Mouse (Mus musculus): ENCODE data around the gene Jsrp1. TPM values are rescaled to one million over a fixed set of nuclear protein-coding genes. Genes with fewer than 3 reads are reported as not detected.
A peak's percentile ranks its signal among the peaks of the same experiment; 100 is the strongest.

Jsrp1 gene
- 0.83 and 0.95 TPM in 2 replicates for polyA plus RNA-seq (2014; fragmentation: Nextera tagmentation; extraction: Ambion mirVana)

GRCm38 (mm10) chr10:80813366-80813765, at the start of gene Jsrp1:
Gene Jsrp1, minus strand, starts transcription at chr10:80813498.
- no peak for ATAC-seq (replicated peaks; ENCODE audit: low FRiP score, low TSS enrichment, low read depth)
- no peaks in the 10 kb centered on the region for H3K9me3 ChIP-seq (ENCODE audit: control insufficient read depth, low read length)
- DNase-seq (ENCODE audit: low spot score) = no peak
- WGBS = 78% methylated on average over 4 of the region's 4 CpGs
- no peaks in the 10 kb centered on the region for H3K36me3 ChIP-seq (ENCODE audit: control insufficient read depth, insufficient read depth, low read length)
- no peak within 1 kb of the TSS for H3K27ac ChIP-seq (ENCODE audit: low read depth)
- no peak within 1 kb of the TSS for H3K4me2 ChIP-seq (ENCODE audit: low read length)
- H3K4me1 ChIP-seq (replicated peaks; ENCODE audit: control insufficient read depth, insufficient read depth, low read length) = peaks cover 8% of the 10 kb centered on the region; the same call in 1 of the 2 replicates
- no peak within 1 kb of the TSS for H3K4me3 ChIP-seq (ENCODE audit: low read depth, low read length)
- H3K9ac ChIP-seq (ENCODE audit: low read length) = no peak within 1 kb of the TSS
- 0 out of 2 replicates have a peak, but pooled peaks cover 13% of the 10 kb centered on the region for H3K27me3 ChIP-seq (replicated peaks; ENCODE audit: control insufficient read depth, insufficient read depth, low read length)

GRCm38 (mm10) chr10:80862305-80862704, 49.0 kb upstream of the Jsrp1 start:
- Histone ChIP-seq H3K9me3 (ENCODE audit: control insufficient read depth, low read length) (no peaks in the 10 kb centered on the region), H3K9ac (ENCODE audit: low read length) (no peak overlapping the region), H3K36me3 (ENCODE audit: control insufficient read depth, insufficient read depth, low read length) (peaks cover 46% of the 10 kb centered on the region), H3K27me3 (replicated peaks; ENCODE audit: control insufficient read depth, insufficient read depth, low read length) (no peaks in the 10 kb centered on the region), H3K4me3 (ENCODE audit: low read depth, low read length) (no peak overlapping the region), H3K4me1 (replicated peaks; ENCODE audit: control insufficient read depth, insufficient read depth, low read length) (no peaks in the 10 kb centered on the region), H3K4me2 (ENCODE audit: low read length) (no peak overlapping the region), H3K27ac (ENCODE audit: low read depth) (no peak overlapping the region)
- WGBS = 94% methylated on average over 5 of the region's 5 CpGs
- no peak for ATAC-seq (replicated peaks; ENCODE audit: low FRiP score, low TSS enrichment, low read depth)
- DNase-seq (ENCODE audit: low spot score) = no peak

GRCm38 (mm10) chr10:80858350-80858935, 45.1 kb upstream of the Jsrp1 start:
- Histone ChIP-seq H3K9me3 (ENCODE audit: control insufficient read depth, low read length) (no peaks in the 10 kb centered on the region), H3K36me3 (ENCODE audit: control insufficient read depth, insufficient read depth, low read length) (peaks cover 21% of the 10 kb centered on the region), H3K9ac (ENCODE audit: low read length) (no peak overlapping the region), H3K4me2 (ENCODE audit: low read length) (no peak overlapping the region), H3K4me3 (ENCODE audit: low read depth, low read length) (no peak overlapping the region), H3K4me1 (replicated peaks; ENCODE audit: control insufficient read depth, insufficient read depth, low read length) (peaks cover 17% of the 10 kb centered on the region), H3K27ac (ENCODE audit: low read depth) (no peak overlapping the region; the same call in 1 of the 2 replicates), H3K27me3 (replicated peaks; ENCODE audit: control insufficient read depth, insufficient read depth, low read length) (no peaks in the 10 kb centered on the region)
- no peak for ATAC-seq (replicated peaks; ENCODE audit: low FRiP score, low TSS enrichment, low read depth)
- no peak for DNase-seq (ENCODE audit: low spot score)
- 61% methylated on average over 7 of the region's 7 CpGs for WGBS

GRCm38 (mm10) chr10:80857848-80858247, 44.5 kb upstream of the Jsrp1 start:
- ATAC-seq (replicated peaks; ENCODE audit: low FRiP score, low TSS enrichment, low read depth) (no peak), DNase-seq (ENCODE audit: low spot score) (no peak)
- WGBS = 61% methylated on average over 3 of the region's 3 CpGs
- H3K27ac ChIP-seq (ENCODE audit: low read depth) = no peak overlapping the region; the same call in 1 of the 2 replicates
- no peak overlapping the region for H3K4me3 ChIP-seq (ENCODE audit: low read depth, low read length)
- H3K4me1 ChIP-seq (replicated peaks; ENCODE audit: control insufficient read depth, insufficient read depth, low read length) = peaks cover 17% of the 10 kb centered on the region
- H3K36me3 ChIP-seq (ENCODE audit: control insufficient read depth, insufficient read depth, low read length) = peaks cover 24% of the 10 kb centered on the region
- H3K4me2 ChIP-seq (ENCODE audit: low read length) = no peak overlapping the region
- H3K27me3 ChIP-seq (replicated peaks; ENCODE audit: control insufficient read depth, insufficient read depth, low read length) = no peaks in the 10 kb centered on the region
- H3K9ac ChIP-seq (ENCODE audit: low read length) = peak overlapping the region; percentile 16; the same call in 1 of the 2 replicates
- no peaks in the 10 kb centered on the region for H3K9me3 ChIP-seq (ENCODE audit: control insufficient read depth, low read length)

GRCm38 (mm10) chr10:80857386-80857785, 44.1 kb upstream of the Jsrp1 start:
- no peaks in the 10 kb centered on the region for H3K9me3 ChIP-seq (ENCODE audit: control insufficient read depth, low read length)
- no peak overlapping the region; the same call in 1 of the 2 replicates for H3K9ac ChIP-seq (ENCODE audit: low read length)
- DNase-seq (ENCODE audit: low spot score) (no peak), ATAC-seq (replicated peaks; ENCODE audit: low FRiP score, low TSS enrichment, low read depth) (no peak)
- no peak overlapping the region; the same call in 1 of the 2 replicates for H3K4me2 ChIP-seq (ENCODE audit: low read length)
- WGBS = 65% methylated on average over 8 of the region's 8 CpGs
- no peak overlapping the region for H3K4me3 ChIP-seq (ENCODE audit: low read depth, low read length)
- no peak overlapping the region for H3K27ac ChIP-seq (ENCODE audit: low read depth)
- H3K36me3 ChIP-seq (ENCODE audit: control insufficient read depth, insufficient read depth, low read length) = peaks cover 20% of the 10 kb centered on the region
- H3K27me3 ChIP-seq (replicated peaks; ENCODE audit: control insufficient read depth, insufficient read depth, low read length) = no peaks in the 10 kb centered on the region
- H3K4me1 ChIP-seq (replicated peaks; ENCODE audit: control insufficient read depth, insufficient read depth, low read length) = peaks cover 17% of the 10 kb centered on the region

GRCm38 (mm10) chr10:80856908-80857307, 43.6 kb upstream of the Jsrp1 start:
- no peak overlapping the region; the same call in 1 of the 2 replicates for H3K4me2 ChIP-seq (ENCODE audit: low read length)
- H3K27ac ChIP-seq (ENCODE audit: low read depth) = no peak overlapping the region
- peaks cover 20% of the 10 kb centered on the region for H3K36me3 ChIP-seq (ENCODE audit: control insufficient read depth, insufficient read depth, low read length)
- H3K9ac ChIP-seq (ENCODE audit: low read length) = no peak overlapping the region
- WGBS = 64% methylated on average over 5 of the region's 5 CpGs
- peaks cover 17% of the 10 kb centered on the region for H3K4me1 ChIP-seq (replicated peaks; ENCODE audit: control insufficient read depth, insufficient read depth, low read length)
- H3K27me3 ChIP-seq (replicated peaks; ENCODE audit: control insufficient read depth, insufficient read depth, low read length) = no peaks in the 10 kb centered on the region
- no peak overlapping the region for H3K4me3 ChIP-seq (ENCODE audit: low read depth, low read length)
- DNase-seq (ENCODE audit: low spot score) (no peak), ATAC-seq (replicated peaks; ENCODE audit: low FRiP score, low TSS enrichment, low read depth) (no peak)
- H3K9me3 ChIP-seq (ENCODE audit: control insufficient read depth, low read length) = no peaks in the 10 kb centered on the region

GRCm38 (mm10) chr10:80856267-80856666, 43.0 kb upstream of the Jsrp1 start:
- Histone ChIP-seq H3K4me1 (replicated peaks; ENCODE audit: control insufficient read depth, insufficient read depth, low read length) (peaks cover 17% of the 10 kb centered on the region), H3K4me2 (ENCODE audit: low read length) (peak overlapping the region; percentile 99), H3K9me3 (ENCODE audit: control insufficient read depth, low read length) (no peaks in the 10 kb centered on the region), H3K27ac (ENCODE audit: low read depth) (no peak overlapping the region), H3K27me3 (replicated peaks; ENCODE audit: control insufficient read depth, insufficient read depth, low read length) (no peaks in the 10 kb centered on the region), H3K36me3 (ENCODE audit: control insufficient read depth, insufficient read depth, low read length) (peaks cover 20% of the 10 kb centered on the region), H3K9ac (ENCODE audit: low read length) (peak overlapping the region; percentile 80; the same call in 1 of the 2 replicates), H3K4me3 (ENCODE audit: low read depth, low read length) (peak overlapping the region; percentile 99)
- 55% methylated on average over 3 of the region's 3 CpGs for WGBS
- DNase-seq (ENCODE audit: low spot score) (no peak), ATAC-seq (replicated peaks; ENCODE audit: low FRiP score, low TSS enrichment, low read depth) (no peak)

- no peak for ATAC-seq (replicated peaks; ENCODE audit: low FRiP score, low TSS enrichment, low read depth)
- Histone ChIP-seq H3K27me3 (replicated peaks; ENCODE audit: control insufficient read depth, insufficient read depth, low read length) (no peaks in the 10 kb centered on the region), H3K9ac (ENCODE audit: low read length) (peak overlapping the region; percentile 80), H3K4me2 (ENCODE audit: low read length) (peak overlapping the region; percentile 99), H3K4me1 (replicated peaks; ENCODE audit: control insufficient read depth, insufficient read depth, low read length) (peaks cover 17% of the 10 kb centered on the region), H3K9me3 (ENCODE audit: control insufficient read depth, low read length) (no peaks in the 10 kb centered on the region), H3K4me3 (ENCODE audit: low read depth, low read length) (peak overlapping the region; percentile 99), H3K27ac (ENCODE audit: low read depth) (no peak overlapping the region), H3K36me3 (ENCODE audit: control insufficient read depth, insufficient read depth, low read length) (peaks cover 23% of the 10 kb centered on the region)
- WGBS = 25% methylated on average over 11 of the region's 11 CpGs
- peak; percentile 63 for DNase-seq (ENCODE audit: low spot score)
These were observed 42.4 kb upstream of the Jsrp1 start for GRCm38 (mm10) chr10:80855749-80856073.

Data from intestine, embryonic 14.5 days (tissue).